Mouse (Mus musculus) adrenal gland, postnatal 4 days (tissue): ENCODE measurements around the gene Gm45521. TPM values are rescaled to one million over a fixed set of nuclear protein-coding genes. Genes with fewer than 3 reads are reported as not detected.

ENCODE experiments used
- DNase-seq, 2 experiments: peaks; one replicate each; pipeline ENCODE4 v3.0.0; 2021 to 2022; ENCODE audit warnings: low spot score in 2 of 2, mixed read lengths in 2 of 2
- long read RNA-seq, 2 experiments: library from polyadenylated mRNA; stranded (forward); transcript quantifications; one replicate each; pipeline ENCODE4 v2.0.0; 2021
- total RNA-seq, 2 experiments: library from RNA; stranded (reverse); gene quantifications; 2 replicates each; pipeline ENCODE4 v1.2.3; 2021

The Gm45521 gene
- total RNA-seq: not detected
- long read RNA-seq, experiment 1: 0 reads
- long read RNA-seq, experiment 2: 0 reads

GRCm38 (mm10) chr14:7957049-7957448, at the start of gene Gm45521:
Gm45521 (plus strand) TSS chr14:7957288.
- DNase-seq: no peak

GRCm38 (mm10) chr14:7909472-7909871, 47.6 kb upstream of the Gm45521 start:
- DNase-seq: no peak

GRCm38 (mm10) chr14:7913842-7914241, 43.2 kb upstream of the Gm45521 start:
- DNase-seq: no peak

- DNase-seq: no peak
Measured at GRCm38 (mm10) chr14:7914461-7914860, 42.6 kb upstream of the Gm45521 start.

GRCm38 (mm10) chr14:7918150-7918991, 38.7 kb upstream of the Gm45521 start:
- no peak for DNase-seq

GRCm38 (mm10) chr14:7919309-7919708, 37.8 kb upstream of the Gm45521 start:
- no peak for DNase-seq

GRCm38 (mm10) chr14:7919921-7920320, 37.2 kb upstream of the Gm45521 start:
- DNase-seq: no peak

GRCm38 (mm10) chr14:7921459-7921858, 35.6 kb upstream of the Gm45521 start:
- no peak for DNase-seq

- no peak for DNase-seq
Measured at GRCm38 (mm10) chr14:7923635-7924034, 33.5 kb upstream of the Gm45521 start.

GRCm38 (mm10) chr14:7928362-7928761, 28.7 kb upstream of the Gm45521 start:
- no peak for DNase-seq

GRCm38 (mm10) chr14:7929029-7929428, 28.1 kb upstream of the Gm45521 start:
- no peak for DNase-seq

GRCm38 (mm10) chr14:7932151-7932550, 24.9 kb upstream of the Gm45521 start:
- no peak for DNase-seq

GRCm38 (mm10) chr14:7934166-7934565, 22.9 kb upstream of the Gm45521 start:
- DNase-seq: no peak

GRCm38 (mm10) chr14:7937052-7937630, 19.9 kb upstream of the Gm45521 start:
- no peak for DNase-seq

GRCm38 (mm10) chr14:7938809-7939784, 18.0 kb upstream of the Gm45521 start:
- no peak for DNase-seq

- no peak for DNase-seq
Measured at GRCm38 (mm10) chr14:7941413-7941812, 15.7 kb upstream of the Gm45521 start.

- no peak for DNase-seq
Measured at GRCm38 (mm10) chr14:7943101-7943800, 13.8 kb upstream of the Gm45521 start.

GRCm38 (mm10) chr14:7943801-7944135, 13.3 kb upstream of the Gm45521 start:
- DNase-seq: no peak

GRCm38 (mm10) chr14:7944349-7945039, 12.6 kb upstream of the Gm45521 start:
- DNase-seq: no peak

GRCm38 (mm10) chr14:7945261-7945660, 11.8 kb upstream of the Gm45521 start:
- DNase-seq: no peak
